Mouse (Mus musculus) retina, postnatal 1 day (tissue): ENCODE measurements around the gene Hhat.
A peak's percentile ranks its signal among the peaks of the same experiment; 100 is the strongest.

Experiments used
- DNase-seq: peaks from one replicate; pipeline ENCODE4 v3.0.0-alpha.2; 2012

Gene Hhat

GRCm38 (mm10) chr1:192647361-192647760, 123.7 kb downstream of the Hhat start:
- DNase-seq, result no peak

- DNase-seq, result no peak
Measured at GRCm38 (mm10) chr1:192642126-192642525, 128.9 kb downstream of the Hhat start.

GRCm38 (mm10) chr1:192639175-192639574, 131.8 kb downstream of the Hhat start:
- no peak for DNase-seq

- no peak for DNase-seq
Measured at GRCm38 (mm10) chr1:192621843-192622242, 149.2 kb downstream of the Hhat start.

GRCm38 (mm10) chr1:192613271-192613670, 157.8 kb downstream of the Hhat start:
- no peak for DNase-seq

GRCm38 (mm10) chr1:192611996-192612739, 158.9 kb downstream of the Hhat start:
- no peak for DNase-seq

- no peak for DNase-seq
Measured at GRCm38 (mm10) chr1:192606876-192607275, 164.1 kb downstream of the Hhat start.

GRCm38 (mm10) chr1:192604413-192604812, 166.6 kb downstream of the Hhat start:
- DNase-seq, result peak; percentile 26

GRCm38 (mm10) chr1:192603556-192603955, 167.5 kb downstream of the Hhat start:
- DNase-seq, result no peak

- DNase-seq, result no peak
Measured at GRCm38 (mm10) chr1:192601206-192601605, 169.8 kb downstream of the Hhat start.

GRCm38 (mm10) chr1:192599746-192600145, 171.3 kb downstream of the Hhat start:
- no peak for DNase-seq

GRCm38 (mm10) chr1:192598380-192598779, 172.6 kb downstream of the Hhat start:
- peak; percentile 82 for DNase-seq

GRCm38 (mm10) chr1:192595426-192595825, 175.6 kb downstream of the Hhat start:
- no peak for DNase-seq

GRCm38 (mm10) chr1:192593492-192593891, 177.5 kb downstream of the Hhat start:
- no peak for DNase-seq

- no peak for DNase-seq
Measured at GRCm38 (mm10) chr1:192587451-192587850, 183.6 kb downstream of the Hhat start.

- no peak for DNase-seq
Measured at GRCm38 (mm10) chr1:192585289-192585688, 185.7 kb downstream of the Hhat start.

- DNase-seq, result no peak
Measured at GRCm38 (mm10) chr1:192582921-192583320, 188.1 kb downstream of the Hhat start.

GRCm38 (mm10) chr1:192564691-192565090, 206.3 kb downstream of the Hhat start:
- DNase-seq, result no peak

- no peak for DNase-seq
Measured at GRCm38 (mm10) chr1:192559341-192559740, 211.7 kb downstream of the Hhat start.

- DNase-seq, result peak; percentile 84
Measured at GRCm38 (mm10) chr1:192557978-192558594, 212.9 kb downstream of the Hhat start.

- peak; percentile 14 for DNase-seq
Measured at GRCm38 (mm10) chr1:192555516-192555915, 215.5 kb downstream of the Hhat start.

GRCm38 (mm10) chr1:192550561-192550960, 220.5 kb downstream of the Hhat start:
- no peak for DNase-seq

- DNase-seq, result peak; percentile 51
Measured at GRCm38 (mm10) chr1:192546843-192547242, 224.2 kb downstream of the Hhat start.

- no peak for DNase-seq
Measured at GRCm38 (mm10) chr1:192544901-192545300, 226.1 kb downstream of the Hhat start.

- DNase-seq, result peak; percentile 65
Measured at GRCm38 (mm10) chr1:192544091-192544490, 226.9 kb downstream of the Hhat start.
